Mouse (Mus musculus) gastrocnemius, adult 18-20 months (tissue): Measurements from ENCODE around the gene Fbxo33. TPM values are rescaled to one million over a fixed set of nuclear protein-coding genes. Genes with fewer than 3 reads are reported as not detected.
"Not testable (repeated sequence)": the region's sequence is repeated elsewhere in the genome, so short reads cannot be mapped to it uniquely, and the experiment has no call there.

Experiments
- DNase-seq: peaks from one replicate; pipeline ENCODE4 v3.0.0; 2021; ENCODE audit warnings: low spot score
- long read RNA-seq, 2 experiments: library from polyadenylated mRNA; stranded (forward); transcript quantifications; one replicate each; pipeline ENCODE4 v2.0.0; 2021
- total RNA-seq, 2 experiments: library from RNA; stranded (reverse); gene quantifications; 2 replicates each; pipeline ENCODE4 v1.2.3; 2021

The Fbxo33 gene
- 1 to 10 TPM; 2.8 TPM for total RNA-seq
- long read RNA-seq, experiment 1, partial matches to known transcripts: 0 of 3 reads
- long read RNA-seq, experiment 1, other reads (novel, unspliced or antisense): 0 of 3 reads
- long read RNA-seq, experiment 2, partial matches to known transcripts: 0 of 4 reads
- long read RNA-seq, experiment 2, other reads (novel, unspliced or antisense): 2 of 4 reads

DNA sequence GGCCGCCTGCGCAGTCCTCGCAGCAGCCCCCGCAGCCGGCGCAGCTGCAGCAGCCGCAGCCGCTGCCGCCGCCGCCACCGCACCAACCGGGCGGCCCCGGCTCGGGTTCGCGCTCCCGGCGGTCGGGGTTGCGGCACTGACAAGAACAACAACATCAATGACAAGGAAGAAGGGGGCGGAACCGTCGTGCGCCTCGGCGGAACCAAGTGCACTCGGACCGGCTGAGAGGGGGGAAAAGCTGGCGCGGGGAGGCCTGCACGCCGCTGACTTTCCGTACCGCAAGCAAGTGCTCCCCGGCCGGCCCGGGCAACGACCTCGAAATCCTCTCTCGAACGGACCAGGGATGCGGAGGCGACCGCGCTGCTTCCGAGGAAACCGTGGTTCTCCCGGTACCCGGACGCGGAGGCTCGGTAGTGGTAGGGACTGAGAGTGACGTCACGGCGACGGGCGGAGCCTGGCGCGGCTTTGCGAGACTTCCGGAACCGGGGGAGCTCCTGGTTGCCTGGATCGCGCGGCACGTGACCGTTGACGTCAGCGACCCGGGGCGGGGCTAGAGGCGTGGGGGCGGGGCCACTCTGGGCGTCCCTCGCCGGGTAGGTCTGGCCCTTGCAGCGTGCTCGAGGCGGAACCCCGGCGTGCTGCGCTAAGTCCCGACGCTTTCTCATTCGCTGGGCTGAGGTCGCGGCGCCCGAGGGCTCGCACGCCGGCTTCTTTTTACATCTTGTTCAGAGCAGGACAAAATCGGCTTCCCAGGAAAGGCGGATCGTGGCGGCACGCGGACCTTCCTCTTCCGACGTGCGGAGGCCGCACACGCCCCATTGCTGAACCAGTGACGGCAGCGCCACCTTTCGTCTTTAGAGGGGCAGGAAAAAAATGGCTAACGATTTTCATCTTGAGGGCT, at the start of gene Fbxo33:
Gene Fbxo33 (minus strand): TSS at position 401 of the 901 bp plus-strand sequence.
- peak; percentile 96 for DNase-seq

DNA sequence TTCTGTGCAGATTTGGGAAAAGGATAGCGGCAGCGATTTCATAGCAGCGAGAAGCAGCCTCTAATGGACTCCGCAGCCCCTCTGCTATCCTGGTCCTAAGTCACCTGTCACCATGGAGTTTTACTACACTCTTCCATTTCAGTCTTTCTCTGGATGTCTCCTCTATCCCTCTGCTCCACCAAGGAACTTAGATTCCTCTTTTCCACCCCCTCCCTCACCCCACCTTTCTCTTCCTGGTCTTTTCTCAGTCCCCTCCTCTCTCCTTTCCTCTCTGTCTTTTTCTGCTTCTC, 46.4 kb upstream of the Fbxo33 start:
- DNase-seq: no peak

DNA sequence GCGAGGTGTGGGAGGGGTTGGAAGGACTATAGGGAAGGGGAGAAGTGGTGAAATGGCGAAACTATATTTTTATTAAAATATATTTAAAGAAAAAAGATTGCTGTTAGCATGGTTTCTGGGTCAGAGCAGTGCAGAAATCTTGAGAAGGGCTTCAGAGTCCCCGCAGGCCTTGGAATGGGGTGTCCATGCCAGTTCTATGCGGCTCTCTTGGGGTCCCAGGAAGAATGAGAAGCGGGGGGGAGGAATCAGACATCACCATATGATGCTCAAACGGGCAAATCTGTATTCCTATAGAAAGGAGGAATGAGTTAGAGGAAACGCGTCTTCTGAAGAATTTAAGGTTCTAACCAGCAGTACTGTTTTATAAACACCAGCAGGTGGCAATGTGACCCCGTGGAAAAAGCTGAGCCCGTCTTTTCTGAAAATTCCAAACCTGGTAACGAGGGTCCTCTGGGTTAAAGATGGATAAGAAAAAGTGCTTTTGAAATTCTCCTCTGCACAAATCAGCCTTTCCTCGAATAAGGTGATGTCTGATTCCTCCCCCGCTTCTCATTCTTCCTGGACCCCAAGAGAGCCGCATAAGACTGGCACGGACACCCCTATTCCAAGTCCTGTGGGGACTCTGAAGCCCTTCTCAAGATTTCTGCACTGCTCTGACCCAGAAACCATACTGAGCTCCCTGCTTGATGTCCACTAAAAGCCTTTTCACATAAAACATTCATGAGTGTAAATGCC, 45.8 kb upstream of the Fbxo33 start:
- DNase-seq: no peak

DNA sequence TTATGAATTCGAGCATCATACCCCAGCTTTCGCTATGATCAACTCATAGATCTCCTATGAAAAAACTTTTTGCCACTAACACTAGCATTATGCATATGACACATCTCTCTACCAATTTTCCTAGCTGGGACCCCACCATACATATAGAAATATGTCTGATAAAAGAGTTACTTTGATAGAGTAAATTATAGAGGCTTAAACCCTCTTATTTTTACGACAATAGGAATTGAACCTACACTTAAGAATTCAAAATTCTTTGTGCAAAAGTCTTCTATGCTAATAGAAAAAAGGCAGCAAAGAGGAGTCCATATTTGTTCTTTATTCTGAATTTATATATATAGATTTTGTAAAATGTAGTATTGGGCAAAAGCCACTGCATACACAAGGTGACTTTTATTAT, 43.3 kb upstream of the Fbxo33 start:
- no peak for DNase-seq

DNA sequence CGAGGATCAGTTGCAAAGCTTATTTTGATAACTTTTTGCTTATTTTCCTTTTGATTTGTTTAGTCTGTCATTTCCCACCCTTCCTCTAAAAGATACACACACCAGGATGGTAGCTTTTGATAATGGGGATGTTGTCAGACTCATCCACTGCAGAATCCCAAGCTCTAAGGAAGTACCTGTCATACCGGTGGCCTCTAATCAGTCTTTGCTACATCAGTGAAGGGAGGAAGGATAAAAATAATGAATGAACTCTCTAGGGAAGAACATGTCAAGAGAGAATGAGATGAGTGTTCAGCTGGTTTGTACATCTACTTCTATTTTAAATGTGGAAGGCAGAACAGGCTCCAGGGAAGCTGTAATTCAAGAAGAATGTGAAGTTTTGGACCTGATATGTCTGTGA, 41.3 kb upstream of the Fbxo33 start:
- no peak for DNase-seq

DNA sequence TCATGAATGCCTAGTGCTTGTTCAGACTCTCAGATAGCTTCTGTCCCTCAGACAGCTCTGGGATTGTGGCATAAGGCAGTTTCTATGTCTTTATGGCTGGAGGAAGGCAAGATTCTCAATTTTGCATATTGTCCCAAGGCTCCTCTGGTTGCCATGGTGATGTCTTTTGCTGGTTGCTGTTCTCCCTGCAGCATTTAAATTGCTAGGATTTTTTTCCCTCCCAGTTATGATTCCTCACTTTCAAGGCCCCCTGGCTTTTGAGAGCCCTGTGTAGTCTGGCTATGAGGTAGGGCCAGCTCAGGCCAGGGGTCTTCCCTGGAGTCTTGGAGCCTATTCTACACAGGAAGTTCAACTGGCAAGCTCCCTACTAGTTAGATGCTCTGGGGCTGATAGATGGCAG, 40.8 kb upstream of the Fbxo33 start:
- no peak for DNase-seq

DNA sequence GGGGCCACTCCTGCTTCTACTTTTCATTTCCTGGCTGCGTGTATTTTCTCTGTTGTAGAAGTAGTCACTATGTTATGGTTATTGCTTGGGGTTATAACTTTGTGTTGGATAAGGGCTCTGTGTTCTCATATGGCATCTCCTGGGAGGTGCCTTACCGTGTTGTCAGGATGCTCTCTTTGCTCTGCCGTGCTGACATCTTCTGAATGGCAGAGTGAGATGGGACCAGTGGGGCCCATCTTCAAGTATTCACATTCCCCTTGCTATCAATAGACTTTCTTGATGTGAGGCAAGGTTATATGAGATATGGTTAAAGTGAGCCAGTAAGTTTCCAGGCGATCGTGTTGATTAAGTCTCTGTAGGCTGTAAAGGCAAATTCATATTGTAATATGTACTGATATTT, 39.5 kb upstream of the Fbxo33 start:
- DNase-seq: no peak

DNA sequence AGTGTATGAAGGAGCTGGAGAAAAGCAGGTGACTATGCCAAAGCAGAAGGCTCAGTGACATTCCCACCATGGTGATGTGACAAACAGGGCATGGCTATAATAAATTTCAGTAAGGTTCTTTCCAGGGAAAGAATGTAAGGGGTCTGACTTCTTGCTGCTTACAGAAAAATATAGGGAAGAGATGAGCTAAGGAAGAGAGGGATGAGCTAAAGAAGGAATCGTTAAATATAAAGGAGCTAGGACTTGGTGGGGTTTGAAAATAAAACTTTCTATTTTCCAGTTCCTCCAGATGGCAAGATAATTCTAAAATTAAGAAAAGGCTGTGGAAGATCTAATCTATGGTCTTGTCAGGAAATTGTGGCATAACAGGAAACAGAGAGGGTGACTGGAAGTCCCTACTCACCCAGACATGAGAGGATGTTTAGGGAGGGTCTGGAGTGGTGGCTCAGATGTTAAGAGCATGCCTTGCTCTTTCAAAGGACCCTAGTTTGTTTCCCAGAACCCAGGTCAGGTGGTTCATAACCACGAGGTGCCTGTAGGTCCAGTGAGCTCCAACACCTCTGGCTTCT, 30.8 kb upstream of the Fbxo33 start:
- no peak for DNase-seq

DNA sequence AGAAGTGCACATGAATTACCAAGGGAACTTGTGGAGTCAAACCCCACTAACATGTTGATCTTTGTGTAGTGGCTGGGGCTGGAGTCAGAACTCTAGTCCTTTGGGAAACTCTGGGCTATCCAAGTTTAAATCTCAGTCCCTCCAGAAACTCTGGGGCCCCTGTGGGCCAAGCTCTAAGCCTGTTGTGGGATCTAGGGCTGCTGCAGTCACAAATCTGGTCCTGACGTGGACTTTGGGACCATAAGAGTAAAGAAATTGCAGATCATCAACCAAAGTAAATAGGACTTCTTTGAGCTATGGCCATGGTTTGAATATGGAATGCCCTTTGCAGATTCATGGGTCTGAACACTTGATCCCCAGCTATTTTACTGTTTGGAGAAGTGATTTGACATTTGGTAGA, 29.4 kb upstream of the Fbxo33 start:
- DNase-seq: no peak

DNA sequence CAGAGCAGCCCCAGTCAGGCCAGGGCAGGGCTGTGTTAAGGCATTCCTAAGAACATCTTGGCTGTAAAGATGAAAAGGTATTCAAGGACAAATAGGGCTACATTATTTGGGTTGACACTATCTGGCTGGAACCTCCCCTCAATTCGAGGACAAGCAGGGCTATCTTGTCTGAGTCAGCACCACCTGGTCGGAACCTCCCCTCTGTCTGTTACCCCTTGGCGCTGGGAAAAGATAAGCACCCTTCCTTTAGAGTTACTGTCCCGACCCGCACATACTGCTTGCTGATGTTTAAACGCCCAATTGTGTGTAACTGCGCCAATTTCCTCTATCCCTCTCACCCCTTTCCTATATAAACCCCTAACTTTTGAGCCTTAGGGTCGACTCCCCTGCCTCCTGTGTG, 21.5 kb upstream of the Fbxo33 start:
- DNase-seq: not testable (repeated sequence)

DNA sequence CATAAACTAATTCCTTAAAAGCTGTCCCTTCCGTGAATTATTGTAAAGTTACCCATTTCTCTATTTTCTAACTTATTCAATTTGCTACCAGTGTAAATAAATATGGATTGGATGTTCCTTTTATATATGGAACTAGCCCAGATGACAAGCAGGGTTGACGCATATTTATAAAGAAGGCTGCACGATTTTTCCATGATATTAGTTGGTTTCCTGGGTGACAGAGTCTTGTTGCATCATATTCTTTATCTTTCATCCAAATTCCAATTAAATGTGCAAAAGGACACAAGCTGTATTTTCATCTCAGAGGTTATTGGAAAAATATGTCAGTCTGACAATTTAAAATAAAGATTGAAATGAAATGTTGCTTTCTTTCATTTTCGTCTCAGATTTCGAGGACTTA, 18.9 kb upstream of the Fbxo33 start:
- no peak for DNase-seq

DNA sequence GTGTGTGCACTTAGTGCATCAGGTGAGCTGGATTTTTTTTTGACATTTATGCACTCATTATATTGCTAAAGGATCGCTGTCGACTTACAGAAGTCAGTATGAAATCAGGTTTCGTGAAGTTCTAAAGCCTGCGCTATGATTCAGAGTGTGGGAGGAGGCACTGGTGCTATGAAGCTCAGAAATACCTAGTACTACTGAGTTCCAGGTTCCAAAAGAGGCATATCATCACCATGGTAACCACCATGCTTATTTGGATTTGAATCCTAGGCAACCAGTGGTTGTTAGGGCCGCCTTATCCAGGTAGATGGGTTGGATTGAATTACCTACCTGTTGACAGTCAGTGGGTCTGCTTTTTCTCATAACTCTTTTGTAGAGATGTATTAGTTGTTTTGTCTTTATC, 8.9 kb upstream of the Fbxo33 start:
- DNase-seq: no peak

DNA sequence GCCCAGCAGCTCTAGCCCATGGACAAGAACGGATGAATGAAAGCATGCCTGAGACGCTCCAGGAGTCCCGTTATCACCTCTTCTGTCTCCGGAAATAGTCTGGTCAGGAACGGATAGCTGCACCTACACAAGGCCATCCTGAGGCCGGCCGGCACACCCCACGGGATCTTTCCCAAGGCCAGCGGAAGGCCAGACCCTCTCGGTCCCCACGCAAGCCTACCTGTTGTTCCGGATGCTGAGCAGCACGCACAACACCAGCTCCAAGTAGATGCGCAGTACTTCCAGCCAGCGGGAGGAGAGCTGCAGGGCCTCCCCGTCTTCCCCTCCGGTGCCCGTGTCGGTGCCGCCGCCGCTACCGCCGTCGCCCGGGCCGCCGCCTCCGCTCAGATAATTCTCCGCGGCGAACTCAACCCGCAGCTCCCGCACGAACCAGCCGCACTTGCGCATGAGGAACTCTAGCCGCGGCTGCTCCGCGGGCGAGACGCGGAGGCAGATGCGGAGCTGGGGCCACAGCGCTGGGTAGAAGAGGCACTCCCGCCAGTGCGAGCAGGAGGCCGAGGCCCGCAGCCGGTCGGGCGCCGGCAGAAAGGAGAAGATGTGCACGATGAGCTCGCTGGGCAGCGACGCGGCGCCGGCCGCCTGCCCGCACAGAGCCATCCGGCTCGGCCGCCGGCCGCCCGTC, 744 bp downstream of the Fbxo33 start:
- DNase-seq: peak; percentile 10

DNA sequence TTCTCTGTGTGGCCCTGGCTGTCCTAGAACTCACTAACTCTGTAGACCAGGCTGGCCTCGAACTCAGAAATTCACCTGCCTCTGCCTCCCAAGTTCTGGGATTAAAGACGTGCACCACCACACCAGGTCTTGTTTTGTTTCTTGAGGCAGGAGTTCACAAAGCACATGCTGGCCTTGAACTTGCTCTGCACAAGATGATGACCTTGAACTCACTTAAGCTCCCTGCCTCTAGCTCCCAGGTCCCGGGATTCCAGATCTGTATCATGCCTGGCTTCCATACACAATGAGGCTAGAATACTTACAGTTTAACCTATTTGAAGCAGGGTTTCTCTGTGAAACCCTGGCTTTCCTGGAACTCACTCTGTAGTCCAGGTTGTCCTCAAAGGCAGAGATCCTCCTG, 2.2 kb downstream of the Fbxo33 start:
- no peak for DNase-seq

DNA sequence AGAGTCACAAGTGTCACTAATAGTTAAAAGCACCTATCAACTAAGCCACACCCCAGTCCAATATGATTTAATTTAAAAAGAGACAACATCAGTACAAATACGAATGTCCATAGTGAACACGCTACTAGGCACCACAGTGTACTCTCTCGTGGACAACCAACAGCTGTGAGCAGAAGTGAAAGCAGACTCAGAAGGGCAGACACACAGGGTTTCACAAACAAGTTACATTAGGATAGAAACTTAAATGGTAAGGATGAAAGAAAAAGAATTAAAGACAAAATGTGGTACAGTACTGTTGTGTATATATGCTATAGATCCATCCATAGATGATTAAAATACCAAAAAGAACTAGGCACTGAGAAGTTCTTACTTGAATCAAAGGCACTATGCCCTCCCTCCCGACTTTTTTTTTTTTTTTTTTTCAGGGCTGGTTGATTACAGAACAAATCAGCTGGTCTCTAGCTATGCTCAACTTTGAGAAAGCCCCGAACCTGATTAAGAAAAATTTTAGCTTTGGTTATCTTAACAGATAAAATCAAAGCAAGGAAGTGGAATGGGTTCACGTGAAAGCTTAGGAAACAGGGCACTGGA, 2.8 kb downstream of the Fbxo33 start:
- no peak for DNase-seq

DNA sequence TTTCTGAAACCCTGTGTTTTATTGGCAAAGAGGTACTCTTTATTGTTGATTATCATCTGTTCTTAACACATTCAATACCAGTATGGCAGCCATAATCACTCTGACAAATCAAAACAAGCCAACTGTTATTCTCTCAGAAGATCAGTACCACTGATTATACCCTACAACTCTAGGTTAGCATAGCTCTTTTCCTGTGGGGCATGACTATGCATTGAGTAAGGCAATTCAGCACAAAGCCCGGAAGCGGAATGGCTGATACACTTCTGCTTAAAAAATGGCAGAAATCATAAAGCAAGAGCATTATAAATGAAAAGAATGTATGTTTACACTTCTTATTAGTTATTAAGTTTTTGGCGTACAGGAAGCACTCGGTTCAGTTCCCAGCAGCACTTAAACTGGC, 3.3 kb downstream of the Fbxo33 start:
- DNase-seq: no peak

DNA sequence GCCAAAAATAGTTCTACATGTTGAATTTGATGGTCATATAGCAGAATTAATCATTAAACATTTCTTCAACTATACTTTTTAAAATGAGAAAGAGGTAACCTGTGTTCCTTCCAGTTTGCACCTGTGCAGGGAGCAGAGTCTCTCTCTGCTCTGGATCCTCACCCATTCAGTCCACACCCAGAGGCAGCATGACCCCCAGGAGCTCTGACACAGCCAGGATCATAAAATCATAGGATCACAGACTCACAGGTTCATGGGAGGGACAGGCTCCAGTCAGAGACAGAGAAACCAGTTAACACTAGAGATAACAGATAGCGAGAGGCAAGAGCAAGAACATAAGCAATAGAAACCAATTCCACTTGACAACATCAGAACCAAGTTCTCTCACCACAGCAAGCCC, 11.7 kb downstream of the Fbxo33 start:
- no peak for DNase-seq

DNA sequence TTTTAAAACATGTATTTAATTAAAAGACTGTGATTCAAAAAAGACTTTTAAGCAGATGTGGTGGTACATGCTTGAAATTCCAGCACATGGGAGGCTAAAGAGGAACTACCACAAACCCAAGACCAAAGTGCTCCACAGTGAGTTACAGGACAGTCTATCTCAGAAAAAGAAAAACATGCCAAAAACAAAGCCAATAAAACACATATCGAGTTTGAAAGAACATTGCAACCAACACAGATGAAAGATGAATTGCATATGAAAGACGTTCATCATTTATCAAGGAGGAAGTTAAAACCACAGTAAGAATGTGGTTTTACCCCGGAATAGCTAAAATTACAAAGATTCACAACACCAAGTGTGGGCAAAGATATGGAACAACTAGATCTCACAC, 12.5 kb downstream of the Fbxo33 start:
- DNase-seq: no peak

DNA sequence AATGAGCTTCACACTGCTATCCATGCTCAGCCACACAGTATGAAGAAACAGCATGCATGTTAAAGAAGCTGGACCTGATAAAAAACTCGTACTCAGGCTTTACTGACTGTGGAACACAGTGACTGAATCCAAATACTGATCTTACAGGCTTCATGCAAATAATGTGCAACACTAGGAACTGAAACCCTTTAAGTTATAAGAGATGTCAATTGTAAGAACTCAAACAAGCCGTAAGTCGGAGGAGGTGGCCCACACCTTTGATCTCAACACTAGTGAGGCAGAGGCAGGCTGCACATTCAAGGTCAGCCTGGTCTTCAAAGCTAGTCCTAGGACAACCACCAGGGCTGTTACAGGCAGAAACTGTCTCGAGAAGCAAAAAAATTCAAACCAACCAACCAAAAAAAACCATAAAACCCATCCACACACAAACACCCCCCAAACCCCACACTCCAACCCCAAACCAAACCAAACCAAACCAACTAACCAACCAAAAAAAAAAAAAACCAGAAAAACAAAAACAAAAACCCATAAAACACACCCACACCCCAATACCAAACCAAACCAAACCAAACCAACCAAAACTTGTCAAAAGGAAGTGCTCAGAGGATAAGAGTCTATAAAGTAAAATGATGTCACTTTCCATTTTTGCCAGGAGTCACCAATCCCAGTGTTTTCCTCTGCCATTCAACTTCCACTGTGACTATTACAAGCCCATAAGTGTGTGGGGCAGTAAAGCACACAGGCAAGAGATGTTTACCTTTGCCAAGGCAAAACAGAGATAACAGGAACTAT, 13.1 kb downstream of the Fbxo33 start:
- DNase-seq: no peak

DNA sequence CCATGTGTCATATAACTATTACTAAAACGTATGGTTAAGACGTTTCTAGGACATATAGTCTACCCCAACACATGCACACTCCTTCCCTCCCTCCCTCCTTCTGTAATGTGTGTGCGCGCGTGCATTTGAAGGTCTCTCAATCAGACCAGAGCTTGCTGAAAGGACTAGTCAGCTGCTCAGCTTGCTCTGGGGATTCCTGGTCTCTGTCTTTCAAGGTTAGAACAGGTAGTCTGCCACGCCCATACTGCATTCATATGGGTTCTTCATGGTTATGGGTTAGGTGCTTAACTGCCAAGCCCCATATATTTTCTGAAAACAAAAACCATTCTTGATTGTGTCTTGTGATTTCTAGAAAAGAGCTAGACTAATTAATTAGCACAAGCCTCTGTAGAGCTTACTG, 14.0 kb downstream of the Fbxo33 start:
- DNase-seq: no peak

DNA sequence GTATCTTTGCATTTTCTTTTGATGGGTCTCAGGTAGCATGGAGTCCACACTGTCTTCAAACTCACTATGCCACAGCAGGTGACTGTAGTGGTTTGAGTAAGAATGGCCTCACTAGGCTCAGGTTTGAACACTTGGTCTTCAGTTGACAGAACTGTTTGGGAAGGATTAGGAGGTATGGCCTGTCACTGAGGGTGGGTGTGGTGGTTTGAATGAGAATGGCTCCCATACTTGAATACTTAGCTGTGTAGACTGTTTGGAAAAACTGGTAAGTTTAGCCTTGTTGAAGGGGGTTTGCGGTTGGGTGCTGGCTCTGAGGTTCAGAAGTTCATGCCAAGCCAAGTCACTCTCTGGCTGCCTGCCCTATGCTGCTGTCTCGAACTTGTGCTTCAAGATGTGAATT, 20.2 kb downstream of the Fbxo33 start:
- no peak for DNase-seq
